Mouse (Mus musculus) B cell, adult 2 months (primary cell): ENCODE results near the gene 3110040N11Rik.
"Not testable (repeated sequence)": the region's sequence is repeated elsewhere in the genome, so short reads cannot be mapped to it uniquely, and the experiment has no call there.

Experiments used
- DNase-seq, 2 experiments: peaks; one replicate each; pipeline ENCODE4 v3.0.0; 2022

3110040N11Rik gene

DNA sequence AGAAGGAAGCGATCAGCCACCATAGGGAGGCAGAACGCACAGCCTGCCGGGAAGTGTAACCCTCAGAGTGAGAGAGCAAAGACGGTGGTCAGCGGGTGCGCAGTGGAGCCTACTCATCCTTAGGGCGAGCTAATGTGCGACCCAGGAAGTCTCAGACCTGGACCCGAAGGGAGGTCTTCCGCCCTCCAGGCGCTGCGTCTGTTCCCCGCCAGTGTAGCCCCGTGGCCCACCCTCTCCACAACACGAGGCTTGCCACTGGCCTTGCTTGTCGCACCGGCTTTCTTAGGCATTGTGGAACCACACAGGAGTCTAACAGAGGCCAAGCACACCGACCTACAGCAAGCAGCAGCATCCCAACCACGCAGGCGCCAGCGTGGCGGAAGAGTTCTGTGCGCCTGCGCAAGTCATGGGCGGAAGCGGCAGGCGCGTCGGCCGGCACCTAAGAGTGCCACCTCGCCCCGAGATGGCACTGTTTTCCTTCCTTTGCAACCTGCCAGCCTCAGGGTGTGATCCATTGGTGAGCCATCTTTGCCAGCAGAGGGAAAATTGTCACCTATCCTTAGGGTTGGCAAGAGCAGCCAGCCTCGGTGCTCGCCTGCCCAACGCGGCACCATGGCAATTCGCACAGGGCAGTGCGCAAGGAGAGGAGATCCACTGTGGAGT lies at the start of gene 3110040N11Rik:
3110040N11Rik (minus strand) TSS at position 384 of the 663 bp plus-strand sequence.
- DNase-seq: peak; percentile 81 to 84

DNA sequence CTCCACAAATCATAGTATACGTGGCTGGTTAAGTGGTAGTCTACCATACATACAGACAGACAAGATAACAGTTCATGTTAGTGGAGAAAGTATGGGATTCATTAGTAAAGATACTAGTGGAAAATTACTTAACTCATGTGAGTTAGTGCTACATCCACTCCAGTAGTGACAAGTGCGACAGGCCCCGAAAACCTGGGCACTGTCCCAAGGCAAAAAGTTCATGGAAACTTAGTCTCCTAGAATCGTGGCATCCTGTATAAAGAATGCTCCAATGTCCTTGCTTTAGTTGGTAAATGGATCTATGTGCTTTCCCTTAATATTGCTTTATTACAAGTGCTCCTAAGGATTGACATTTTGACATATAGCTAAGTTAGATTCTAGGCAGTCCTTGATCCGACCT lies 48.5 kb upstream of the 3110040N11Rik start:
- not testable (repeated sequence) for DNase-seq

GRCm38 (mm10) chr7:81835430-81835829 lies 46.2 kb upstream of the 3110040N11Rik start:
- no peak for DNase-seq

DNA sequence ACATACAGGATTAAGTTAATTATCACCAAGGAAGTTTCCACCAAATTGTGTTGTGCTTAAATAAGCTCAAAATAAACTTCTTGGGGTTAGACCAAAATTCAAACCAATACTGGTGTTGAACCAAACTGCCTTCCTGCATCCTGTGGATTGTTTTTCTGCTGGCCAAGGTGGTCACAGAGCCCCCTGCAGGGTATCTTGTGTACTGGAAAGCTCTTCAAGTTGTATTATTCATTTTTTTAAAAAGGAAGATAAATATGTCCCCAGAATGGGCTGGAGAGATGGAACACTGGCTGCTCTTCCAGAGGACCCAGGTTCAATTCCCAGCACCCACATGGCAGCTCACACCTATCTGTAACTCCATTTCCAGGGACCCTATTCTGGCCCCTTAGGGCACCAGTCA lies 45.6 kb upstream of the 3110040N11Rik start:
- peak; percentile 45 to 48 for DNase-seq

DNA sequence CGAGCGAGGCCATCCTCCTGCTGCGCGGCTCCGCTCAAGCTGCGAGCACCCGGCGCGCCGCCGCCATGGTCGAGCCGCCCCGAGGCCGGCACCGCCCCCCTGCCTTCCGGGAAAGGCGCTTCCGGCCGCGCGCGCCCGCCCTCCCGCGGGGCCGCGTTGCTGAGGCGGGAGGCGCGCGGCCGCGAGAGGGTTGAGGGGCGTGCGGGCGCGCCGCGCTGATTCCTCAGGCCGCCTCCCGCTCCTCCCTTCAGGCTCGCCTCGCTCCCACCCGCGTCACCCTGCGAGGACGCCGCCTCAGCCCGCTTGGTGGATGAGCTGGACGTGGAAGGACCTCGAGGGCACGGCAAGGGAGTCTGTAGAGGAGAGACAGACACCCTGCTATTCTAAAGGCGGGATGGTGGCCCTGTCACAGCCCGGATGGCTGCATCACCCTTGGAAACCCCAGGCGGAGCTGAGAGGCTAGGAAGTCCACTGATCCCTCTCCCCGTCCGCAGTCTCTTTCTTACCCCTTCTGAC lies 40.2 kb upstream of the 3110040N11Rik start, which contains the start of gene Btbd1:
Btbd1 (minus strand) TSS at position 53 of the 516 bp plus-strand sequence.
- peak; percentile 85 to 88 for DNase-seq

DNA sequence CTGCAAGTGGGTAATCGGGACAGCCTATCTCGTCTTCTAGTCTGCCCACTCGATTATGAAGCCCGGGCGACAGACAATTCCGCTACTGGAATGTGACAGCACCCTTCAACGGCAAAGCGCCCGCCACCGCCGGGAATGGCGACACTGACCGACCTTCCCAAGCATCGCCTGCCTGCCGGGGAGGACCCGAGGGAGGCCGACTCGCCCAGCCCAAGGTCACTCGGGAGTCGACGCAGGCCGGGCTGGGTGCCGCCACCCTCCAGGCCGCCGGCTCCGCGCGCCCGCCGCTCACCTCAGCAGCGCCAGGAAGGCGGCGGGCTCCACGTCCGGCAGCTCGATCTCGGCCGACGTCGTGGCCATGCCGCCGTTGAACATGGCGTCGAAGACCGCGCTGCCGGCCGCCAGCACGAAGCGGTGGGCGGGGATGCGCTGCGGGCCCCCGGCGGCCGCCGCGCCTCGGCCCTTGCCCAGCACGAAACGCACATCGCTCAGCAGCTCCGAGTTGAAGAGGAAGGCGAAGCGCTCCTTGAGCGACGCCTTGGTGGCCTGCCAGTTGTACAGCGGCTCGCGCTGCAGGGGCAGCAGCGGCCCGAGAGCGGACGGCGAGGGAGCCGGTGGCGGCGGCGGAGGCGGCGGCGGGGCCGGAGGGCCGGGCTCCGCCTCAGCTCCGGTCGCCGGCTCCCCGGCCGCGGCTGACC lies 39.6 kb upstream of the 3110040N11Rik start:
- DNase-seq: peak; percentile 55 to 66

DNA sequence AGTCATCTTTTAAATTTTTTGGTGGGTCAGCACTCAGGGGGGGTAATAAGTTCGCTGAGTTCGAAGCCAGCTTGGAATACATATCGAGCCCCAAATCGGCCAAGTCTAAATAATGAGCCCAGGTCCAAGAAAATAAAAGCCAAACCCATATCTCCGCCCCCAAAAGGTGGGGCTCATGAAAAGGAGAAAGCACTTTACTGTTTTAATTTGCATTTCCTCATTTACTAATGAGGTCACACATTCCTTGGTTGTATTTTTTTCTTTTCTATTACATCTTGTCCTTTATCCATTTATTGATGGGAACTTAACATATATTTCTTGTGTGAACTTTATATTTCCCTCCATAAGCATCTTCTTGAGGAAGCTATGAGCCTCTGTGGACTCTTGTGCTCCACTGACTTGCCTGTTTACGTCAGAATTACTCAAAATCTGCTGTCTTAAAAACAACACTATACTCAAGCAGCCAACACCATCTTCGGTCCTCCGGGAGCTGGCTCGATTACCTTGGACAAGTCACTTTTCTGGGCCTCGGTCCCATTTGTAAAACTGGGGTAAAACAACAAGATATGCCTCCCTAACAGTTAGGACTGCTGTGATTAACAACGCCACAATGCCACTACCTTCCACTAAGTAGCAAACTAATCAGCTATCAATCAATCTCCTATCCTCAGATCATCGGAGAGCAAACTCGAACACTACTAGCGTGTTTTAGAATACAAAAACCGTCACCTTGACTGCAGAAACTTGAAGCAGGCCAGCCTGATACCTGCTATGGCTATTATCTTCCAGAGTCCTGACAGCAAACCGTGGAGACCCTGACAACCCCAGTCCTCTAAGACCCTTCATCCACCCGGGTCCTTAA lies 38.8 kb upstream of the 3110040N11Rik start:
- peak; percentile 61 to 66 for DNase-seq

DNA sequence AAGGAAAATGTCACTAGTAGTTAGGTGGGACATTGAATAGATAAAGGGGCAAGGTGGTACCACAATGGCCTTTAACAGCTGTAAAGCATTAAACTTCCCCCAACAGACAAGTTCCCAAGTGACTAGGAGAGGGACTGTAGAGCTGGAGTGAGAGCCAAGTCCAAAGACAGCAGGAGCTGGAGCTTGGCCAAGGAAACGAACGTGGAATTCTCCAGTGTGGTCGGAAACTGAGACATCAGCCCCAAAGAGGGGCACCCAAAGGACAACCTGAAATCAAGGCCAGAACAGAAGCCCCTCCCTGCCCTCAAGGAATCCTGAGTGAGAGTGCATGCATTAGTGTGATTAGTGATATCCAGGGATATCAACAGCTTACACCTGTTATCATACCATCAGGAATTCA lies 36.1 kb upstream of the 3110040N11Rik start:
- no peak for DNase-seq

DNA sequence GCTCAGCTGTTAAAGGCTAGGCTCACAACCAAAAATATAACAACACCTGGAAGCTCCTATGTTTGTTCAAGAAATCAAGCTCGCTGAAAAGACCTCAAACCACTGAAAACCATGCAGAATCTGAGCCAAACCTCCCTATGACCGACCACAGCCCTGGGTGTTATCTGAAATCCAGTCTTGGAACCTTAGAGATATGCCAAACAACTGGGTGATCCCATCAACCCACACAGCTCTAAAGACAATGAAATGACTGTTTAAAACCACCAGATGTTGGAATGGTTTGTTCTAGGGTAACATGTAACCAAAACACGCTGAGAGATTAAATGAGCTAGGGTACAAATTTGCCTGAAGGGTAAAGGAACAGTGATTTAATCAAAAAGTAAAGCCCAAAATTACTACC lies 35.6 kb upstream of the 3110040N11Rik start:
- DNase-seq: no peak

- no peak for DNase-seq
Observed at GRCm38 (mm10) chr7:81806067-81806466, 16.8 kb upstream of the 3110040N11Rik start.

DNA sequence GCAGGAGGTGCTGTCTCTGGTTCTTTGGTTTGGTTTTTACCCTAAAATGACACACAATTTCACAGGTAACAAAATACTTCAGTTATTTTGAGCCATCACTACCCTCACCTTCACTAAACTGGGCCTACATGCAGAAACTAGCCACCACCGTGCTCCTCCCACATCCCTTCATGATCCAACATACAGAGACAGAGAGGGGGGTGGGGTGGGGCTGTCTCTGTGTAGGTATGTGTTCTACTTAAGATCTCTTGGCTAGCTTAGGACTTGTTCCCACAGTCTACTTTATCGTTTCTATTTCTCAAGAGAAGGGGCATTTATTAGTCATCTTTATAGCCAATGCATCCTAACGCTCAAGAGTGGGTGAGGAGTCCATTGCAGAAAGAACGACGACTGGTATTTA lies 742 bp downstream of the 3110040N11Rik start:
- peak in 1 of 2 experiments; percentile 11 for DNase-seq

- DNase-seq: no peak
Observed at GRCm38 (mm10) chr7:81777667-81778218, 11.5 kb downstream of the 3110040N11Rik start.

DNA sequence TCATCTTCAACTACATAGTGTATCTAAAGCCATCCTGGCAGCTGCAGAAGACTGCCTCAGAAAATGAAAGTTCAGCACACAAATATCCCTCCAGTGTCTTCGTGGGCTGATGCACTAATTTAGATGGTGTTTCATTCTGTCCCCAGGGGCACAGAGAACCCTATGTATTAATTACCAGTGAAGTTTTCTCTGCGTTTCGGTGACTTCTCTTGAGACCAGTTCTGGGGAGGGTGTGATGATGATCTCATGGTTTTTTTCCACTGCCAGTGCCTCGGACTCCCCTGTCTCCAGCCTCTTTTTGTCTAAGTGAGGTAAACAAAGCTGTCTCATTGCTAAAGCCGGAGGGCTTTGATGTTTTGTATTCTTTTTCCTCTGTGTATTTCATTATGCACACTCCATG lies 14.0 kb downstream of the 3110040N11Rik start:
- no peak for DNase-seq

- DNase-seq: no peak
Observed at GRCm38 (mm10) chr7:81772786-81773539, 16.3 kb downstream of the 3110040N11Rik start.

DNA sequence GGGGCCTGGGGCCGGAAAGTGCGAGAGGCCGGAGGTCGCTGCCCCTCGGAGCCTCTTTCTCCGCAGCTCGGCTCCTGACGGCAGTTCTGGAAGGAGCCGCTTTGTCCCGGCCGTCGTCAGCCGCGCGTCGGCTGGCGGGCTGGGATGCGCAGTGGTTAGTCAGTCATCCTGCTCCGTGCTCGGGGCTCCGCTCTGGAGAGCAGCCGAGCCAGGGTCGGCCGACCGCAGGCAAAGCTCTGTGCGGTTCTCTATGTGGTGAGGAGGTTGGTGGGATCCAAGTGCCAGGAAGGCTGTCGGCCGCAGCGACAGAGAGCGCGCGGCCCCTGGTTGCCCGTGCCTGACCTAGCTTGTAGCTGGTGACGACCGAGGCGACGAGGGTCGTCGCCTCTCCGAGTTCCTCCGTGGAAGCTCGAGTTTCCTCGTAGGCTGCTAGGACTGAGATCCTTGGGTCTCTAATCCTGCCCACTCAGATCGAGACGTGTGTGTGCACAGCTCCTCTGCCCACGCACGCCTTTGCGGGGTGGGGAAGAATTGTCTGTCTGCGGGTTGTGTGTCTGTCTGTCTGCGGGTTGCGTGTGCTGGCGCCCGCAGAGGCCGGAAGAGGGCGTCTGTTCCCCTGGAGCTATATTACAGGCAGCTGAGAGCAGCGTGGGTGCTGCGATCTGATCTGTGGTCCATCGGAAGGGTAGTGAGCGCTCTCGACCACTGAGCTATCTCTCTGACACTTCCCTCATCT lies 26.0 kb downstream of the 3110040N11Rik start:
- peak; percentile 69 to 70 for DNase-seq

GRCm38 (mm10) chr7:81762180-81763109 lies 26.8 kb downstream of the 3110040N11Rik start, which contains the start of gene Ramac:
Gene Ramac, plus strand, starts transcription at chr7:81762925.
- DNase-seq: peak; percentile 89 to 90

DNA sequence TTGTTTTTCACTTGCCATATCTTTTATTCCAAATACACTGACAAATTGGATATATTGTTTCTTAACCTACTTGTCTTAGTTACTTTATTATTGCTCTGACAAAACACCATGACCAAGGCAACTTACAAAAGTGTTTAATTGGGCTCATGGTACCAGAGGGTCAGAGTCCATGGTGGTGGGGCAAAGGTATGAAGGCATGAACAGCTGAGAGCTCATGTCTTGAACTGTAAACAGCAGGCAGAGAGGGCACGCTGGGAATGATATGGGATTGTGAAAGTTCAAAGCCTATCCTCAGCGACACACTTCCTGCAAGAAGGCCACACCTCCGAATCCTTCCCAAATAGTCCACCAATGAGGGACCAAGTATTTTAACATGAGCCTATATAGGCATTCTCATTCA lies 41.3 kb downstream of the 3110040N11Rik start:
- no peak for DNase-seq

GRCm38 (mm10) chr7:81744145-81744544 lies 45.1 kb downstream of the 3110040N11Rik start:
- no peak for DNase-seq

GRCm38 (mm10) chr7:81740010-81740409 lies 49.3 kb downstream of the 3110040N11Rik start:
- DNase-seq: no peak
